Mouse (Mus musculus): ENCODE measurements at regions not wholly inside any gene's neighbourhood (a gene's known extent, or its start where the extent isn't known, plus 50 kb on each side); places are given as distances from the start of the nearest gene placed in this dataset.
A peak's percentile ranks its signal among the peaks of the same experiment; 100 is the strongest.
"Not testable (repeated sequence)": the region's sequence is repeated elsewhere in the genome, so short reads cannot be mapped to it uniquely, and the experiment has no call there.

DNA sequence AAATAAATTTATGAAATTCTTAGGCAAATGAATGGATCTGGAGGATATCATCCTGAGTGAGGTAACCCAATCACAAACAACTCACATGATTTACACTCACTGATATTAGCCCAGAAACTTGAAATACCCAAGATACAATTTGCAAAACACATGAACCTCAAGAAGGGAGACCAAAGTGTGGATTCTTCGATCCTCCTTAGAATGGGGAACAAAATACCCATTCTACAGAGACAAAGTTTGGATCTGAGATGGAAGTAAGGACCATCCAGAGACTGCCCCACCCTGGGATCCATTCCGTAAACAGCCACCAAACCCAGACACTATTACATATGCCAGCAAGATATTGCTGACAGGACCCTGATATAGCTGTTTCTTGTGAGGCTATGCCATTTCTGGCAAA, 971.2 kb downstream of the Agbl1 start:
- not testable (repeated sequence) for ATAC-seq (ENCODE audit: low read depth); H3K36me3 ChIP-seq (ENCODE audit: control insufficient read depth, insufficient read depth, low read length); H3K4me3 ChIP-seq (ENCODE audit: low read length); H3K4me2 ChIP-seq (ENCODE audit: low read depth, low read length); H3K9me3 ChIP-seq (ENCODE audit: control insufficient read depth, low read length); H3K27me3 ChIP-seq (ENCODE audit: control insufficient read depth, insufficient read depth, low read depth, low read length); H3K4me1 ChIP-seq (replicated peaks; ENCODE audit: control insufficient read depth, insufficient read depth, low read length); H3K27ac ChIP-seq (ENCODE audit: low read length); H3K9ac ChIP-seq (ENCODE audit: low read length)
- WGBS, result 77% methylated on average over 2 of the region's 2 CpGs

DNA sequence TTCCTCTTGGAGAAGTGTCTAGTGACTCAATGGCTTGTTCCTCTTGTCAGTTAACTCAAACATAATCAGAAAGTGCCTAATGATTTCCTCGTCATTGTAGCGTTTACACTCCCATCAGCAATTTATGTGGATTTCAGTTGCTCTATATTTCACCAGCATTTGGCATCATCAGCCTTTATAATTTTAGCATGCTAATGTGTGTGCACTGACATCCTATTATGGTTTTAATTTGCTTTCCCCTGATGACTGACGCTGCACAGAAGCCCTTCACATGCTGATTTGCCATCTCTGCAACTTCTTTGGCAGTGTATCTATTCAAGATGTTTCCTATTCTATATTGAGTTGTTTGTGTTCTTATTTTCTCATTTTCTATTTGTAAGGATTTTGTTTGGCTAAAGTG, 975.9 kb downstream of the Agbl1 start:
- ATAC-seq (ENCODE audit: low read depth), result no peak
- no peaks in the 10 kb centered on the region for H3K27me3 ChIP-seq (ENCODE audit: control insufficient read depth, insufficient read depth, low read depth, low read length)
- H3K9ac ChIP-seq (ENCODE audit: low read length), result no peak overlapping the region
- no peaks in the 10 kb centered on the region for H3K9me3 ChIP-seq (ENCODE audit: control insufficient read depth, low read length)
- H3K4me2 ChIP-seq (ENCODE audit: low read depth, low read length), result no peak overlapping the region
- 60% methylated on average over 3 of the region's 3 CpGs for WGBS
- H3K4me1 ChIP-seq (replicated peaks; ENCODE audit: control insufficient read depth, insufficient read depth, low read length), result no peaks in the 10 kb centered on the region
- no peaks in the 10 kb centered on the region for H3K36me3 ChIP-seq (ENCODE audit: control insufficient read depth, insufficient read depth, low read length)
- H3K27ac ChIP-seq (ENCODE audit: low read length), result no peak overlapping the region
- H3K4me3 ChIP-seq (ENCODE audit: low read length), result no peak overlapping the region

- H3K27me3 ChIP-seq (ENCODE audit: control insufficient read depth, insufficient read depth, low read depth, low read length), result no peaks in the 10 kb centered on the region
- no peak overlapping the region for H3K27ac ChIP-seq (ENCODE audit: low read length)
- H3K36me3 ChIP-seq (ENCODE audit: control insufficient read depth, insufficient read depth, low read length), result no peaks in the 10 kb centered on the region
- H3K4me1 ChIP-seq (replicated peaks; ENCODE audit: control insufficient read depth, insufficient read depth, low read length), result no peaks in the 10 kb centered on the region
- no peak for ATAC-seq (ENCODE audit: low read depth)
- H3K4me3 ChIP-seq (ENCODE audit: low read length), result no peak overlapping the region
- H3K9me3 ChIP-seq (ENCODE audit: control insufficient read depth, low read length), result no peaks in the 10 kb centered on the region
- H3K4me2 ChIP-seq (ENCODE audit: low read depth, low read length), result no peak overlapping the region
- 67% methylated on average over 1 of the region's 1 CpGs for WGBS
- H3K9ac ChIP-seq (ENCODE audit: low read length), result no peak overlapping the region
Observed at GRCm38 (mm10) chr7:77249391-77249790, 1019.7 kb downstream of the Agbl1 start.

DNA sequence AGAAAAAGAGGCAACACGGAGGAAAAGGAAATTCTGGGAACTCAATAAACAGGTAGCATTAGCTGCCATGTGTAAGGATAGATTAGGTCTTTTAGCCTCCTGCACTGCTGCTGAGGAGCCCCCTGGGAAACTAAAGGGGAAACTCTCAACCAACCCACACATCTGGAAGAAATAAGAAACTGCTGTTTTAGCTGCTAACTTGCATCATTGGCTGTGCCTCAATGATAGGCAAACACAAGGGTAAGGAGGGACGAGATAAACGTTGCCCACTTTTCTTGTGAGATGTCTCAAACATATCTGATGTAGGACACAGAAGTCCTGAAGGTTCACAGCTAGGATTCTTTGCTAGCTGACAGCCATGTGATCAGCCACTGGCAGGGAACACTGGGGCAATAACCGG, 1058.0 kb downstream of the Agbl1 start:
- WGBS, result 67% methylated on average over 4 of the region's 4 CpGs
- Histone ChIP-seq H3K9me3 (ENCODE audit: control insufficient read depth, low read length) (no peaks in the 10 kb centered on the region), H3K9ac (ENCODE audit: low read length) (no peak overlapping the region), H3K27me3 (ENCODE audit: control insufficient read depth, insufficient read depth, low read depth, low read length) (no peaks in the 10 kb centered on the region), H3K36me3 (ENCODE audit: control insufficient read depth, insufficient read depth, low read length) (no peaks in the 10 kb centered on the region), H3K27ac (ENCODE audit: low read length) (no peak overlapping the region), H3K4me2 (ENCODE audit: low read depth, low read length) (no peak overlapping the region), H3K4me3 (ENCODE audit: low read length) (no peak overlapping the region), H3K4me1 (replicated peaks; ENCODE audit: control insufficient read depth, insufficient read depth, low read length) (no peaks in the 10 kb centered on the region)
- no peak for ATAC-seq (ENCODE audit: low read depth)

DNA sequence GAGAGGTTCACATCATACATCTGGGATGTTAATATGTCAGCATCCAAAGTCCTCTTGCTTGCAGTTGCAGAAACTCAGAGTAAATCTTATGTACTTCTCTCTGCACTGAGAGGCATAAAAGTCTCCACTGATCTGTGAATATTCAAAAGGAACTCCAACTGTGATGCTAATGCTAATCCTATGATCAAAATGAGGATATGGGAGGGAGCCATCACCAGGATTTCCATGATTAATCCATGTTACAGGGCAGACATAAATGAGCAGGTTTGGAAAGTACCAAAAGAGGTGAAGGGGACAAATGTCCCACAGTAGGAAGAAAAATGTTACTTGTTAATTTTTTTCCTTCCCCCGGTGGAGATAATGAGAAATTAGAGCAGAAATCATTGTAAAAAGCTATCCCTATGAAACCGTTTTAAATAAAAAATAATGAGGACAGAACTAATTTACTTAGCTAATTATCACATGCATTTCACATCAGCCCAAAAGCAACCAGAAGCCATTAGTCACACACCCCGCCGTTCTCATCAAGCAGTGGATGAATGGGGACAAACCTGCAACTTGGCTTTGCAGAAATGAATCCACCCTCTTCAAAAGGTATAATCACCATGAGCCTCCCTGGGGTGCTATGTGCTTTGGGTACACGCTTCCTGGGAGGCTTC, 1065.4 kb downstream of the Agbl1 start:
- no peak overlapping the region for H3K27ac ChIP-seq (ENCODE audit: low read length)
- H3K4me3 ChIP-seq (ENCODE audit: low read length), result no peak overlapping the region
- no peak overlapping the region for H3K4me2 ChIP-seq (ENCODE audit: low read depth, low read length)
- H3K27me3 ChIP-seq (ENCODE audit: control insufficient read depth, insufficient read depth, low read depth, low read length), result no peaks in the 10 kb centered on the region
- H3K4me1 ChIP-seq (replicated peaks; ENCODE audit: control insufficient read depth, insufficient read depth, low read length), result no peaks in the 10 kb centered on the region
- no peak for ATAC-seq (ENCODE audit: low read depth)
- WGBS, result 41% methylated on average over 5 of the region's 5 CpGs
- H3K36me3 ChIP-seq (ENCODE audit: control insufficient read depth, insufficient read depth, low read length), result no peaks in the 10 kb centered on the region
- H3K9ac ChIP-seq (ENCODE audit: low read length), result no peak overlapping the region
- no peaks in the 10 kb centered on the region for H3K9me3 ChIP-seq (ENCODE audit: control insufficient read depth, low read length)

DNA sequence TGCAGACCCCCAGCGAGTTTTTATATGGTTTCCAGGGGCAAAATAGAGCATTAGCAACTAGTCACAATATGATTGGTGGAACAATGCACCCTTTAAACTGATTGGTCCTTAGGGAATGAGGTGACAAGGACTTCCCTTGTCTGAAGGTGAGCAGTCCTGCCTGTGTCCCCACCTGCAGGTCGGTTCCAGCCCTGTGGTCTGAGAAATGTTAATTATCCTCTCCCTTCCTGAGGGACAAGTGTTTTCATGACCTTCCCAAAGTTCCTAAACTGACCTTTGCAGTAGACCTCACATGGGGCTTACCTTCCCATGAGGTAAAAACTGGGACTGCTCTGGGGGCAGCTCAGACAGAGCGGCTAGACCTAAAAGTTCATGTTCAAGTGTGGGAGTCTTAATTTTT, 1073.5 kb downstream of the Agbl1 start:
- H3K27me3 ChIP-seq (ENCODE audit: control insufficient read depth, insufficient read depth, low read depth, low read length), result no peaks in the 10 kb centered on the region
- H3K9ac ChIP-seq (ENCODE audit: low read length), result no peak overlapping the region
- ATAC-seq (ENCODE audit: low read depth), result no peak
- H3K9me3 ChIP-seq (ENCODE audit: control insufficient read depth, low read length), result no peaks in the 10 kb centered on the region
- H3K4me3 ChIP-seq (ENCODE audit: low read length), result no peak overlapping the region
- H3K27ac ChIP-seq (ENCODE audit: low read length), result no peak overlapping the region
- no peak overlapping the region for H3K4me2 ChIP-seq (ENCODE audit: low read depth, low read length)
- 67% methylated on average over 3 of the region's 3 CpGs for WGBS
- H3K36me3 ChIP-seq (ENCODE audit: control insufficient read depth, insufficient read depth, low read length), result no peaks in the 10 kb centered on the region
- no peaks in the 10 kb centered on the region for H3K4me1 ChIP-seq (replicated peaks; ENCODE audit: control insufficient read depth, insufficient read depth, low read length)

GRCm38 (mm10) chr7:77303935-77304334, 1074.2 kb downstream of the Agbl1 start:
- H3K4me3 ChIP-seq (ENCODE audit: low read length), result no peak overlapping the region
- ATAC-seq (ENCODE audit: low read depth), result no peak
- WGBS, result 9% methylated on average over 11 of the region's 11 CpGs

GRCm38 (mm10) chr7:77305471-77305870, 1075.8 kb downstream of the Agbl1 start:
- no peaks in the 10 kb centered on the region for H3K36me3 ChIP-seq (ENCODE audit: control insufficient read depth, insufficient read depth, low read length)
- H3K9ac ChIP-seq (ENCODE audit: low read length), result no peak overlapping the region
- no peaks in the 10 kb centered on the region for H3K27me3 ChIP-seq (ENCODE audit: control insufficient read depth, insufficient read depth, low read depth, low read length)
- H3K4me2 ChIP-seq (ENCODE audit: low read depth, low read length), result no peak overlapping the region
- H3K9me3 ChIP-seq (ENCODE audit: control insufficient read depth, low read length), result no peaks in the 10 kb centered on the region
- no peak for ATAC-seq (ENCODE audit: low read depth)
- no peak overlapping the region for H3K27ac ChIP-seq (ENCODE audit: low read length)
- WGBS, result 70% methylated on average over 3 of the region's 3 CpGs
- no peaks in the 10 kb centered on the region for H3K4me1 ChIP-seq (replicated peaks; ENCODE audit: control insufficient read depth, insufficient read depth, low read length)
- no peak overlapping the region for H3K4me3 ChIP-seq (ENCODE audit: low read length)

More at GRCm38 (mm10) chr7:77303935-77304334, 1074.2 kb downstream of the Agbl1 start:
- Histone ChIP-seq H3K9ac (ENCODE audit: low read length) (no peak overlapping the region), H3K9me3 (ENCODE audit: control insufficient read depth, low read length) (no peaks in the 10 kb centered on the region), H3K4me2 (ENCODE audit: low read depth, low read length) (no peak overlapping the region; the same call in 1 of the 2 replicates), H3K27ac (ENCODE audit: low read length) (no peak overlapping the region), H3K4me1 (replicated peaks; ENCODE audit: control insufficient read depth, insufficient read depth, low read length) (no peaks in the 10 kb centered on the region), H3K36me3 (ENCODE audit: control insufficient read depth, insufficient read depth, low read length) (no peaks in the 10 kb centered on the region), H3K27me3 (ENCODE audit: control insufficient read depth, insufficient read depth, low read depth, low read length) (no peaks in the 10 kb centered on the region)

- H3K4me2 ChIP-seq (ENCODE audit: low read depth, low read length), result no peak overlapping the region
- WGBS, result 42% methylated on average over 2 of the region's 2 CpGs
- H3K36me3 ChIP-seq (ENCODE audit: control insufficient read depth, insufficient read depth, low read length), result no peaks in the 10 kb centered on the region
- peak; percentile 82 for ATAC-seq (ENCODE audit: low read depth)
- H3K9me3 ChIP-seq (ENCODE audit: control insufficient read depth, low read length), result no peaks in the 10 kb centered on the region
- no peaks in the 10 kb centered on the region for H3K27me3 ChIP-seq (ENCODE audit: control insufficient read depth, insufficient read depth, low read depth, low read length)
- H3K4me1 ChIP-seq (replicated peaks; ENCODE audit: control insufficient read depth, insufficient read depth, low read length), result no peaks in the 10 kb centered on the region
- no peak overlapping the region for H3K27ac ChIP-seq (ENCODE audit: low read length)
- H3K9ac ChIP-seq (ENCODE audit: low read length), result no peak overlapping the region
- no peak overlapping the region for H3K4me3 ChIP-seq (ENCODE audit: low read length)
Observed at GRCm38 (mm10) chr7:77311661-77312060, 1082.0 kb downstream of the Agbl1 start.

DNA sequence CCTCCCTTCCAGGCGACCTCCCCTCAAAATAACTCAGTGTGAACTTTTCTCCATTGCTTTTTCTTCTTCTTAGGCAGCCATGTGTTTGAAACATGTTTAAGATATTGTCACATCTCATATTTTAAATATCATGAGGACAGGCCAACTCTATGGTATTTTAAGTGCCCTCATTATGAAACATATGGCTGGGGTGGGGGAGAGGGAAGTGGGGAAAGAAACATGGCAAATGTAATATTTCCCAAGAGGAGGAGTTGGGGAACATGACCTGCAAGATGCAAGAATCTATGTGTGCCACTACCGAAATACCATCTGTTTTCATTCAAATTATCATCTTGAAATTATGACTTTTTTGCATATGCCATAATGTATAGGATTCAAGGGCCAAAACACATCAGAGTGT, 1095.5 kb downstream of the Agbl1 start:
- no peak for ATAC-seq (ENCODE audit: low read depth)
- no peak overlapping the region for H3K4me2 ChIP-seq (ENCODE audit: low read depth, low read length)
- no peak overlapping the region for H3K27ac ChIP-seq (ENCODE audit: low read length)
- H3K9me3 ChIP-seq (ENCODE audit: control insufficient read depth, low read length), result no peaks in the 10 kb centered on the region
- H3K36me3 ChIP-seq (ENCODE audit: control insufficient read depth, insufficient read depth, low read length), result no peaks in the 10 kb centered on the region
- 36% methylated on average over 2 of the region's 2 CpGs for WGBS
- no peaks in the 10 kb centered on the region for H3K4me1 ChIP-seq (replicated peaks; ENCODE audit: control insufficient read depth, insufficient read depth, low read length)
- no peak overlapping the region for H3K9ac ChIP-seq (ENCODE audit: low read length)
- no peaks in the 10 kb centered on the region for H3K27me3 ChIP-seq (ENCODE audit: control insufficient read depth, insufficient read depth, low read depth, low read length)
- H3K4me3 ChIP-seq (ENCODE audit: low read length), result no peak overlapping the region

All from lung, embryonic 16.5 days (tissue).